Mouse (Mus musculus) cerebellum, adult (tissue): Measurements from ENCODE around the gene Fchsd2.

ENCODE experiments used
- ATAC-seq: cut with Nextera tagmentation; 2 replicates; pipeline ENCODE4 v1.9.2; 2017; ENCODE audit warnings: mild to moderate bottlenecking, moderate library complexity, mixed read lengths; ENCODE audit not compliant: insufficient number of reproducible peaks, low FRiP score, low TSS enrichment

The Fchsd2 gene

DNA sequence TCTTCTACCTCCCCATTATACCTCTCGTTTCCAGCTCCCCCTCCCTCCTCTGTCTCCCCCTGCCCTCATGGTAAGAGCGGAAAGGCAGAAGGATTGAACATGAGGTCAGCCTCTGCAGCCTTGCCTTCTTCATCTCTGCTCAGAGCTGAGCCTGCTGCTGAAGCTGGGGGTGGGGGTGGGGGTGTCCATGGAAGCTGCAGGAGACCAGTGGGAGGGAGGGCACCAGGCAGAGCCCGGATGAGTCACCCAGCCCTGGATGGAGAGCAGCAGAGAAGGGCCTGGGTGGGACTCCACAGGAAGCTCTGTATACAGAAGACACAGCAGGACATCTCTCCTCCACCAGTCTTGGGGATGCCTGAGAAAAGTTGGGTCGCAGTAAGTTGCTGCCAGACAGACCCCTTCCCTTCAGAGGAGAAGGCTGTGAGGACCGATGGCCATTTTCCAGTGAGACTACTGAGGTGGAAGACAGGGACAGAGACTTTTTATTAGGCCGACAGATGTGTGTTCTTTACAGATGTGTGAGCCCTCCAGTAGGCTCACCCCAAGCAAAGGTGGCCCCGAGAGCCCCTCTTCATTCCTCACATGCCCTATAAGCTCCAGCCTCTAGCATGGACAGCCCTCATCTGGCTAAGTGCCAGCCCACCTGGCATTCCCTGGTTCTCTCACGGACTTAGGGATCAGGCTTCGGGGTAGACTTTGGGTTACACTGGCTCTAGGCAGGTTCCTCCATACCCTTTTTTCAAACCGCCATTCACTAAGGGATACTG lies 237.6 kb downstream of the Fchsd2 start:
- ATAC-seq, result 0 out of 2 replicates have a peak, but pooled peaks have one; percentile 4

DNA sequence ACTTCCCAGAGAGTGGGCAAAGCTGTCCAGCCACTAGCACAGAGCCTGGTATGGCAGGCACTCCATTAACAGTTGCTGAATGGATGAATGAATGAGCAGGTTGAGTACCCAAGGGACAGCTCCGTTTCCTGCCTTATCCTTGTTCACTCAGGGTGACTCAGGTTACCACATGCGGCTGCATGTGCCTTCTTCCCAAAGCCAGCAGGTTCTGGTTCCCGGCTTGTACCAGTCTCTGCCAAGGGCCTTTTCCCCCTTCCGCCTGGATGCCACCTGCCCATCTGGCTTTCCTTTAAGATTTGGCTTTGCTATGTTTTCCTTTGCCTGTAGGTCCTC lies 238.1 kb downstream of the Fchsd2 start:
- peak; percentile 62; the same call in 1 of the 2 replicates for ATAC-seq

DNA sequence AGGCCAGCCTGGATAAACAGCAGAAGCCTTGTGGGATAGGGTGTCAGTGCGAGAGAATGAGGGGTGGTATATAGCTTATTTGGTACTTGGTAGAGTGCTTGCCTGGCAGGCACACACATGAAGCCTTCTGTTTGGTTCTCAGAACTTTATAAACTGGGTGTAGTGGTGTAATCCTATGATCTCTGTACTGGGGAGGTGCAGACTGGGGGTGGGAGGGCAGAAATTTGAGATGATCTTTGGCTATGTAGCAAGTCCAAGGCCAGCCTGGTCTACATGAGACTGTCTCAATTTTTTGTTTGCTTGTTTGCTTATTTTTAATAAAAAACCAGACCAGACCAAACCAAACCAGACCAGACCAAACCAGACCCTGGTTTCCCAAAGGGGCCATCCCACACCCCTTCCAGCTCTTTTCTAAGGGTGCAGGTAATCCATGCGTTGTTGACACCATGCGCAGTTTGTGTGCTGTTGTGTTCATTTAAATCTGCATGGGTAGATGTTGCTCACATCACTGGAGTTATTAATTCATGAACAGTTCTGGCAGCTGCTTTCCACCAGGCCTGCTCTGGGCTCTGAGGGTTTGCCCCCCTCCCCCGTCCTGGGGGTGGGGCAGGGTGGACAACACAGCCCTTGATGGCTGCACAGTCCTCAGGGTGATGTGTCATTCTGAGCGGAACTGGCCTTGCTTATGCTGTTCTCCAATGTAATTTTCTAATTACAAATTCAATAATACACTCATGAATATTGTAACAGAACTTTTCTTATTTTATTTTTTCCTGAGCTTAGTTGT lies 239.6 kb downstream of the Fchsd2 start:
- ATAC-seq, result no peak
